Mouse (Mus musculus) ES-Bruce4 (cell line): ENCODE measurements around the gene Tmem182.

Source experiments
- CTCF ChIP-seq: IDR thresholded peaks from one replicate; pipeline ENCODE4 v1.8.1; 2011; ENCODE audit warnings: low read depth, low read length
- EP300 ChIP-seq: IDR thresholded peaks from 2 replicates; pipeline ENCODE4 v1.6.1; 2011; ENCODE audit warnings: low read depth, low read length; ENCODE audit not compliant: insufficient read depth

GRCm38 (mm10) chr1:40774040-40774439 is 31.4 kb upstream of the Tmem182 start:
- TF ChIP-seq EP300 (no peak), CTCF (no peak)
